Mouse (Mus musculus) hindbrain, embryonic 15.5 days (tissue): ENCODE results near the gene Plekhg2. TPM values are rescaled to one million over a fixed set of nuclear protein-coding genes. Genes with fewer than 3 reads are reported as not detected.
A peak's percentile ranks its signal among the peaks of the same experiment; 100 is the strongest.

Source experiments
- ATAC-seq: fragments of 200-750 bp; cut with Nextera tagmentation; 2 replicates; pipeline ENCODE4 v1.8.0; 2017; ENCODE audit warnings: low read depth, moderate number of reproducible peaks, moderate TSS enrichment; ENCODE audit not compliant: low FRiP score
- H3K27ac ChIP-seq: fragments of 300-500 bp; sonication (generic); replicated peaks from 2 replicates; pipeline ENCODE4 v1.5.1; 2015; ENCODE audit warnings: mild to moderate bottlenecking, inconsistent platforms
- H3K27me3 ChIP-seq: fragments of 300-500 bp; sonication (generic); 2 replicates; pipeline ENCODE4 v1.6.1; 2015; ENCODE audit warnings: control low read depth, inconsistent platforms
- H3K36me3 ChIP-seq: fragments of 300-500 bp; sonication (generic); 2 replicates; pipeline ENCODE4 v1.6.1; 2015; ENCODE audit warnings: control low read depth, inconsistent platforms
- H3K4me1 ChIP-seq: fragments of 300-500 bp; sonication (generic); replicated peaks from 2 replicates; pipeline ENCODE4 v1.6.1; 2015; ENCODE audit warnings: control low read depth, inconsistent platforms
- H3K4me2 ChIP-seq: fragments of 300-500 bp; sonication (generic); 2 replicates; pipeline ENCODE4 v1.6.1; 2015; ENCODE audit warnings: moderate library complexity, mild to moderate bottlenecking, inconsistent platforms
- H3K4me3 ChIP-seq: fragments of 300-500 bp; sonication (generic); 2 replicates; pipeline ENCODE4 v1.5.1; 2015; ENCODE audit warnings: mild to moderate bottlenecking, inconsistent platforms
- H3K9ac ChIP-seq: fragments of 300-500 bp; sonication (generic); 2 replicates; pipeline ENCODE4 v1.6.1; 2015; ENCODE audit warnings: inconsistent platforms
- H3K9me3 ChIP-seq: fragments of 300-500 bp; sonication (generic); 2 replicates; pipeline ENCODE4 v1.6.1; 2016; ENCODE audit warnings: control low read depth, inconsistent platforms
- WGBS: fragments of 180-500 bp; shearing (Covaris S2); methylation state at CpG from one replicate; pipeline ENCODE4 v1.1.7; 2015; 5-methylcytosine and 5-hydroxymethylcytosine counted together
- polyA plus RNA-seq: library from polyadenylated mRNA; unstranded; fragments of >200 nt; fragmentation: Nextera tagmentation; extraction: Ambion mirVana; gene quantifications from 2 replicates; pipeline ENCODE4 v1.2.1, GENCODE M21; 2015

The Plekhg2 gene
- polyA plus RNA-seq, 1 experiment from 2014 or later, result 27.6 TPM

DNA sequence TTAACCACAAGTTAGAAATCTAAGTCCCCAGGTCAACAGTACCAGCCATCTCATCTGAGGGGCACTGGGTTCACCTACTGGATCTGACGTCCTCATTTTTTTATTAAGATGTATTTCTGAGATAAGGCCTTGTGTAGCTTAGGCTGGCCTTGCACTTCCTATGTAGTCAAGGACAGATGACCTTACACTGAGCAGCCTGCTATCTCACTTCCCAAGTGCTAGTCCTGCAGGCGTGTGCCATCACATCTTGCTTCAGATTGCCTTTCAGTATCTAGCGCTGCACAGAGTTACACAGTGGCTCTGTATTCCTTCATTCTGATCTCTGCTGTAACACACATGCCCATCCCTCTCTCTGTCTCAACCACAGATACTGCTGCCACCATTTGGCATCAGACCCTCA lies 54.4 kb downstream of the Plekhg2 start:
- Histone ChIP-seq H3K9me3 (no peaks in the 10 kb centered on the region), H3K9ac (no peak overlapping the region), H3K4me3 (no peak overlapping the region), H3K4me2 (no peak overlapping the region), H3K4me1 (no peaks in the 10 kb centered on the region), H3K27me3 (no peaks in the 10 kb centered on the region), H3K27ac (no peak overlapping the region), H3K36me3 (peaks cover 86% of the 10 kb centered on the region)
- ATAC-seq, result no peak
- WGBS, result 92% methylated on average over 3 of the region's 3 CpGs

DNA sequence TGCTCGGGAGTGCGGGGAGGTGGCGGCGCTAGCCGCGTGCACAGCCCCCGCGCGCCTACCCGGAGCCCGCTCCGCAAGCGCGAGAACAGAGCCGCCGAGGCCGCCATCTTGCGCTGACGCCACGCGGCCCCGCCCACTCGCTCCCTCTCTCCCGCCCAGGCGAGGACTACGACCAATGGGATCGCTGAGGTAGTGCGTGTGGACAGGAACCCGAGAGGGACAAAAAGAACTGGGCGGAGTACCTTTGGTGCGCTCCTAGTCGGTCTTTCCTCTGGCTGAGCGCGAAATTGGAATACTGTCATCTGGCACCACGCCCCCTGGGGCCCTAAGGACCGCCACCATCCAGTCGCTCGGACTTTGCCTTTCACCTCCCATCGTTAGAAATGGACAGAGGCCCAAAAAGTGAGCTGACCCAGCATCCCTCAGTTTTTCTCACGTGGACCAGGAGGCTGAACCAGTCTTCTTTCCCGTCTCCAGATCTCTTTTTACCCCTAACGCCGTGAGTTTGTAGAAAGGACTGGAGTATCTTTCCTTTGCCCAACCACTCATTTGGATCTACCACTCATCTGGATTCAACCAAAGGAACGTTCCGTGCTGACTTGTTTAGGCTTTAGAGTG lies 60.4 kb downstream of the Plekhg2 start, which contains the start of gene Timm50:
Timm50 (minus strand) TSS at position 147 of the 618 bp plus-strand sequence.
- under 1% methylated on average over 45 of the region's 45 CpGs for WGBS

DNA sequence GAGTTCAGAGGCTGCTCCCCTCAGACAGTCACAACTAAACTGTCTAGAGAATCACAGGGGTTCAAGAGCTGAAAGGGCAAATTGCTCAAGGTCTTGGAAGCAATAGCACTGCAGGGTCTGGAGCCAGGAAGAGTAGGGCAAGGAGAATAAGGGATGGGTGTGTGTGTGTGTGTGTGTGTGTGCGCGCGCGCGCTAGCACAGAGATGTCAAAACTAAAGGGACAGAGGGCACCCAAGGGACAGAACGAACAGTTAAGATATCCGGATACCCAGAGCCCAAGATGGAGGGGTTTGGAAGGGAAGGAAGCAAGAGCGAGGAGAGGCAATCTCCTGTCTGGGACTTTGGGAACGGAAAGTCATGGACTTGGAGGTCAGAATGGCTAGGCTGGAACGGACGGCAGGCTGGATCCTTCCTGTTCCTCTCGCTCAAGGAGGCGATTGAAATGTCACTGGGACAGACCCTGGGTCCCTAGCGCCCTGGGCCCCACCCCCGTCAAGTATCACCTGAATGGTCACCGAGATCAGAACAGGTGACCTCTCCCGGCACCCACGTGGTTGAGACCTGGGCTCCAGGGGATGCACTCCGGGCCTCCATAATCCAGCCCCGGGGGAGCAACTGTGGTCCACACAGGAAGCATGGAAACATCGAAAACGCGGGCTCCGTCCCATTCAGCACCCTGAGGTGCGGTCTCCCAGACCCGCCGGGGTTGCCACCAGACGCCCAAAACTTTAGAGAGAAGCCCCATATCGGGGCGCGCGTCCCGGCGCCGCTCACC lies 61.1 kb downstream of the Plekhg2 start:
- Histone ChIP-seq H3K4me1 (peaks cover 18% of the 10 kb centered on the region), H3K4me3 (peak overlapping the region; percentile 99), H3K36me3 (peaks cover 38% of the 10 kb centered on the region), H3K27me3 (no peaks in the 10 kb centered on the region), H3K9me3 (no peaks in the 10 kb centered on the region), H3K9ac (peak overlapping the region; percentile 87), H3K27ac (peak overlapping the region; percentile 82), H3K4me2 (peak overlapping the region; percentile 78)
- peak; percentile 73; the same call in 1 of the 2 replicates for ATAC-seq
- WGBS, result 6% methylated on average over 35 of the region's 35 CpGs

More for the DNA sequence above, 60.4 kb downstream of the Plekhg2 start, which contains the start of gene Timm50:
- Histone ChIP-seq H3K9ac (peak within 1 kb of the TSS; percentile 87), H3K4me3 (peak within 1 kb of the TSS; percentile 99), H3K36me3 (peaks cover 38% of the 10 kb centered on the region), H3K4me1 (peaks cover 18% of the 10 kb centered on the region), H3K27ac (peak within 1 kb of the TSS; percentile 82), H3K9me3 (no peaks in the 10 kb centered on the region), H3K4me2 (peak within 1 kb of the TSS; percentile 78), H3K27me3 (no peaks in the 10 kb centered on the region)
- peak; percentile 96 for ATAC-seq

DNA sequence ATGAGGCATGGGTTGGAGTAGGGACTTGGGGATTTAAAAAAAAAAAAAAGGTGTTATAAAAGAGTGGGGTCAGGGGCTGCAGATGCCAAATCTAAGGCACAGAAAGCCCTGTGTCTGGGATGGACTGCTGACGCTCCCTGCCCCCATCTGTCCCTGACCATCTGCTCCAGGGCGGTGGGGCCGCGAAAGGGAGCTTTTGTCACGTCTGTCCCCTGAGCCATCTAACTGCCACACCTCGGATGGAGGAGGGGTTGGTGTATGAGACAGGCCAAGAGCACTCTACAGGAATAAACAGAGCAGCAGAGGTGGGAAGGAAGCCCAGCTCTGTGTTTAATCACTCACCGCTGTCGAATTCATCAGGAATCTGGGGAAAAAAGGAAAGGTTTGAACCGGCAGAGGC lies 62.7 kb downstream of the Plekhg2 start:
- H3K27ac ChIP-seq, result no peak overlapping the region
- ATAC-seq, result no peak
- WGBS, result 32% methylated on average over 9 of the region's 9 CpGs
- no peak overlapping the region for H3K4me3 ChIP-seq
- no peak overlapping the region for H3K9ac ChIP-seq
- H3K4me2 ChIP-seq, result no peak overlapping the region
- no peaks in the 10 kb centered on the region for H3K27me3 ChIP-seq
- H3K4me1 ChIP-seq, result peaks cover 18% of the 10 kb centered on the region
- H3K36me3 ChIP-seq, result peaks cover 38% of the 10 kb centered on the region
- H3K9me3 ChIP-seq, result no peaks in the 10 kb centered on the region

Other genes with a start within 250 kb of the Plekhg2 start
- 0.08 and 0.13 TPM in 2 replicates for gene 9530053A07Rik, start 243.1 kb downstream of the Plekhg2 start, polyA plus RNA-seq
- 76.5 and 81.8 TPM in 2 replicates for gene Fbl, start 202.9 kb downstream of the Plekhg2 start, polyA plus RNA-seq
- gene Dyrk1b, start 193.1 kb downstream of the Plekhg2 start, polyA plus RNA-seq, result 14.0 and 14.9 TPM in 2 replicates
- 19.9 and 23.7 TPM in 2 replicates for gene Eid2, start 104.7 kb downstream of the Plekhg2 start, polyA plus RNA-seq
- 38.4 and 38.7 TPM in 2 replicates for gene Eid2b, start 94.9 kb downstream of the Plekhg2 start, polyA plus RNA-seq
- 0.62 and 1.4 TPM in 2 replicates for gene Selenov, start 81.4 kb downstream of the Plekhg2 start, polyA plus RNA-seq
- 18.4 and 26.9 TPM in 2 replicates for gene Dll3, start 70.4 kb downstream of the Plekhg2 start, polyA plus RNA-seq
- gene Timm50, start 60.5 kb downstream of the Plekhg2 start, polyA plus RNA-seq, result 129 and 131 TPM in 2 replicates
- 94.0 and 104 TPM in 2 replicates for gene Supt5, start 33.9 kb downstream of the Plekhg2 start, polyA plus RNA-seq
- gene Rps16, start 21.9 kb downstream of the Plekhg2 start, polyA plus RNA-seq, result 444 and 501 TPM in 2 replicates
- 4.4 and 4.6 TPM in 2 replicates for gene Zfp36, start 7.7 kb upstream of the Plekhg2 start, polyA plus RNA-seq
- gene Med29, start 20.1 kb upstream of the Plekhg2 start, polyA plus RNA-seq, result 46.1 and 46.6 TPM in 2 replicates
- gene Paf1, start 20.4 kb upstream of the Plekhg2 start, polyA plus RNA-seq, result 93.3 and 96.8 TPM in 2 replicates
- gene Gmfg, start 64.8 kb upstream of the Plekhg2 start, polyA plus RNA-seq, result 4.1 and 4.9 TPM in 2 replicates
- 20.3 and 25.5 TPM in 2 replicates for gene Lrfn1, start 79.4 kb upstream of the Plekhg2 start, polyA plus RNA-seq
- not detected in 2 replicates for gene Ifnl2, start 137.9 kb upstream of the Plekhg2 start, polyA plus RNA-seq
- gene Ifnl3, start 150.2 kb upstream of the Plekhg2 start, polyA plus RNA-seq, result not detected in 2 replicates
- not detected in 2 replicates for gene Sycn, start 168.3 kb upstream of the Plekhg2 start, polyA plus RNA-seq
- 0.19 TPM in 1 of 2 replicates, not detected in the other for gene Nccrp1, start 174.7 kb upstream of the Plekhg2 start, polyA plus RNA-seq
- gene Samd4b, start 225.5 kb upstream of the Plekhg2 start, polyA plus RNA-seq, result 23.3 and 28.1 TPM in 2 replicates
- 20.2 TPM in 2 replicates for gene Pak4, start 225.6 kb upstream of the Plekhg2 start, polyA plus RNA-seq